ENCODE assay signal across 8 mouse cellular contexts in the genomic region with DNA sequence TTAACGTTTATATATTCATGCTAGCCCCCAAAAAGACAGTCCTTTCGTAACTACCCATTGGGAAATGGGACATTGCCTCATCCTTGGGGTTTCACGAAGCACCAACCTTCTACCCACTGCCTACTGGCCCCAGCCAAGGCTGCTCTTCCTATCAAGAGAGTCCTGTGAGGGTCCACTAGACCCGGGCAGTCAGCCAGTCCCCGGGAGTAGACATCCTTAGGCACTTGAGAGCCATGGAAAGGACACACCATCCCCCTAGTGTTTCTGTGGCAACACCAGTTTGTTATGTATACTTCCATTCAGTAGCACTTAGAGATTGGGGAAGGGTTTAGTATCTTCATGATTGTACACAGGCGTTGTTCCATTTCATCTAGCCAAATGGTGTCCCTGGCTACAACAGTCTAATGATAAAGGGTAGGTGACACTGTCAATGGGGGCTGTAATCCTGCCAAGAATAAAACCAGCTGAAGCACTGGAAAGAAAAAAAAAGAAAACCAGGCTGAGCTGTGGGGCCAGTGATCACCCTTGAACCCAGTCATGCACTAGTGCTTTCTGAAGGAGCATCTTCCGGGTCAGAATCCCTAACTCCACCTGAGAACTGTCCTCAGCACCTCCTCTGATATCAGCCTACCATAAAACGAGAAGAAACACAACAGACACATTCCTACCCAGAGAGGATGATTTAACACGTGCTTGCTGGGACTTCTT.
DNase-seq lines count a peak whose midpoint lies in the region; ATAC-seq and TF ChIP-seq lines count a peak whose summit lies in the region.

No protein-coding gene starts in this region.

- DNase-seq in adrenal gland, postnatal 10 days: peak; percentile 38
- DNase-seq in adrenal gland, adult 2 months: no peak
- peak; percentile 57 to 61 for DNase-seq in heart, postnatal 36 days
- peak; percentile 46 for DNase-seq in lung, adult 2 months
- DNase-seq in cerebellum, adult 9-10 months: no peak
- DNase-seq in gastrocnemius, postnatal 14 days: no peak

- WGBS in bone marrow, adult 2 months: 41% methylated on average over 9 of the region's 9 CpGs
- WGBS in lung, adult 2 months: 48% methylated on average over 9 of the region's 9 CpGs

- peak overlapping the region; percentile 64 for H3K27ac ChIP-seq in bone marrow, adult 2 months (ENCODE audit: control insufficient read depth, insufficient read depth, low read depth, low read length, poor library complexity)

- no peak for TF ChIP-seq CTCF in bone marrow, adult 2 months (IDR thresholded peaks at IDR 0.05; ENCODE audit: control insufficient read depth, insufficient read depth, low read length)
- TF ChIP-seq CTCF in lung, adult 2 months (IDR thresholded peaks at IDR 0.05; ENCODE audit: insufficient read depth, low read length): no peak

- no peak overlapping the region for H3K4me3 ChIP-seq in bone marrow, adult 2 months (replicated peaks; ENCODE audit: control insufficient read depth, low read depth, low read length)
- no peak overlapping the region for H3K4me3 ChIP-seq in lung, adult 2 months (replicated peaks; ENCODE audit: extremely low read depth, low read depth, low read length)

- TF ChIP-seq POLR2A in bone marrow, adult 2 months (IDR thresholded peaks at IDR 0.05; ENCODE audit: borderline replicate concordance, control insufficient read depth, low read depth, low read length): no peak
- TF ChIP-seq POLR2A in lung, adult 2 months (IDR thresholded peaks at IDR 0.05; ENCODE audit: borderline replicate concordance, extremely low read depth, low read depth, low read length): no peak

- intact Hi-C loops in heart, postnatal 36 days (cut with DNase I): loop anchor here (1.0 to 5.0 kb wide), 8 partner anchors 31 to 340 kb away; no protein-coding TSS in a partner anchor
- intact Hi-C loops in gastrocnemius, postnatal 14 days (cut with DNase I; ENCODE audit: low total_unique reads): no loop called here

- no peak for ATAC-seq in activated CD4-positive, CD25-positive, alpha-beta regulatory T cell, adult 4 months

- peaks cover 26% of the 10 kb centered on the region for H3K4me1 ChIP-seq in bone marrow, adult 2 months (ENCODE audit: control insufficient read depth, insufficient read depth, low read length)
- peaks cover 29% of the 10 kb centered on the region for H3K4me1 ChIP-seq in lung, adult 2 months (ENCODE audit: control insufficient read depth, insufficient read depth, low read length)

Comparison
In these comparisons a context has a peak if more than half of its experiments do, and no peak if none do; other contexts are left out.
1. DNase-seq: peak in adrenal gland, postnatal 10 days (single experiment), heart, postnatal 36 days (2 of 2) and lung, adult 2 months (single experiment); none in adrenal gland, adult 2 months (single experiment), cerebellum, adult 9-10 months (single experiment) and gastrocnemius, postnatal 14 days (single experiment).